Mouse (Mus musculus) hindbrain, embryonic 14.5 days (tissue): ENCODE measurements around the gene Flna. TPM values are rescaled to one million over a fixed set of nuclear protein-coding genes. Genes with fewer than 3 reads are reported as not detected.

Experiments
- ATAC-seq: fragments of 200-750 bp; cut with Nextera tagmentation; 2 replicates; pipeline ENCODE4 v1.8.0; 2017; ENCODE audit warnings: moderate number of reproducible peaks, mild to moderate bottlenecking, moderate TSS enrichment, moderate library complexity; ENCODE audit not compliant: low FRiP score
- DNase-seq: peaks from one replicate; pipeline ENCODE4 v3.0.0-alpha.2; 2015; ENCODE audit warnings: low spot score
- H3K27ac ChIP-seq: fragments of 300-500 bp; sonication (generic); 2 replicates; pipeline ENCODE4 v1.5.1; 2014; ENCODE audit warnings: mild to moderate bottlenecking, moderate library complexity
- H3K27me3 ChIP-seq: fragments of 300-500 bp; sonication (generic); 2 replicates; pipeline ENCODE4 v1.6.1; 2014; ENCODE audit warnings: mild to moderate bottlenecking, low read length, mixed read lengths; ENCODE audit not compliant: control insufficient read depth, insufficient read depth
- H3K36me3 ChIP-seq: fragments of 300-500 bp; sonication (generic); replicated peaks from 2 replicates; pipeline ENCODE4 v1.6.1; 2014; ENCODE audit not compliant: control insufficient read depth, insufficient read depth
- H3K4me1 ChIP-seq: fragments of 300-500 bp; sonication (generic); replicated peaks from 2 replicates; pipeline ENCODE4 v1.6.1; 2014; ENCODE audit warnings: antibody characterized with exemption, low read length, mixed read lengths; ENCODE audit not compliant: control insufficient read depth, insufficient read depth
- H3K4me2 ChIP-seq: fragments of 300-500 bp; sonication (generic); replicated peaks from 2 replicates; pipeline ENCODE4 v1.6.1; 2014; ENCODE audit warnings: mild to moderate bottlenecking, moderate library complexity
- H3K4me3 ChIP-seq: fragments of 300-500 bp; sonication (generic); replicated peaks from 2 replicates; pipeline ENCODE4 v1.5.1; 2014; ENCODE audit warnings: mild to moderate bottlenecking, low read length
- H3K9ac ChIP-seq: fragments of 300-500 bp; sonication (generic); 2 replicates; pipeline ENCODE4 v1.6.1; 2014
- H3K9me3 ChIP-seq: fragments of 300-500 bp; sonication (generic); 2 replicates; pipeline ENCODE4 v1.6.1; 2016; ENCODE audit warnings: low read length; ENCODE audit not compliant: control insufficient read depth
- WGBS: fragments of 180-500 bp; shearing (Covaris S2); extraction: QIAGEN DNeasy Blood & Tissue Kit; methylation state at CpG from one replicate; pipeline ENCODE4 v1.1.7; 2014; 5-methylcytosine and 5-hydroxymethylcytosine counted together
- polyA plus RNA-seq: library from polyadenylated mRNA; unstranded; fragments of >200 nt; fragmentation: Nextera tagmentation; extraction: Ambion mirVana; gene quantifications from 2 replicates; pipeline ENCODE4 v1.2.1, GENCODE M21; 2014

Gene Flna
- 92.7 and 100.0 TPM in 2 replicates for polyA plus RNA-seq

GRCm38 (mm10) chrX:74249615-74250014 lies at the start of gene Flna:
Gene Flna (minus strand): TSS chrX:74249820.
- Histone ChIP-seq H3K36me3 (no peaks in the 10 kb centered on the region), H3K27ac (peak within 1 kb of the TSS; percentile 59), H3K4me3 (peak within 1 kb of the TSS; percentile 35), H3K4me1 (no peaks in the 10 kb centered on the region), H3K9ac (peak within 1 kb of the TSS; percentile 60), H3K27me3 (no peaks in the 10 kb centered on the region), H3K9me3 (no peaks in the 10 kb centered on the region), H3K4me2 (peak within 1 kb of the TSS; percentile 57)
- DNase-seq, result peak; percentile 48
- WGBS, result 21% methylated on average over 36 of the region's 38 CpGs
- ATAC-seq, result no peak

GRCm38 (mm10) chrX:74298348-74298747 lies 48.7 kb upstream of the Flna start:
- H3K27ac ChIP-seq, result no peak overlapping the region
- H3K9me3 ChIP-seq, result no peaks in the 10 kb centered on the region
- H3K4me1 ChIP-seq, result no peaks in the 10 kb centered on the region
- 100% methylated on average over 1 of the region's 1 CpGs for WGBS
- DNase-seq (no peak), ATAC-seq (no peak)
- H3K4me3 ChIP-seq, result no peak overlapping the region
- no peaks in the 10 kb centered on the region for H3K27me3 ChIP-seq
- H3K9ac ChIP-seq, result no peak overlapping the region
- H3K4me2 ChIP-seq, result no peak overlapping the region; the same call in 1 of the 2 replicates
- H3K36me3 ChIP-seq, result peaks cover 30% of the 10 kb centered on the region; the same call in 1 of the 2 replicates

- ATAC-seq, result peak; percentile 99
- no peaks in the 10 kb centered on the region for H3K4me1 ChIP-seq
- peak within 1 kb of the TSS; percentile 67 for H3K4me3 ChIP-seq
- WGBS, result 14% methylated on average over 35 of the region's 37 CpGs
- H3K9me3 ChIP-seq, result no peaks in the 10 kb centered on the region
- DNase-seq, result peak; percentile 88
- H3K9ac ChIP-seq, result peak within 1 kb of the TSS; percentile 82
- H3K36me3 ChIP-seq, result peaks cover 19% of the 10 kb centered on the region; the same call in 1 of the 2 replicates
- H3K27ac ChIP-seq, result peak within 1 kb of the TSS; percentile 87
- peak within 1 kb of the TSS; percentile 69 for H3K4me2 ChIP-seq
- no peaks in the 10 kb centered on the region for H3K27me3 ChIP-seq
Observed at GRCm38 (mm10) chrX:74296538-74297448, 47.2 kb upstream of the Flna start, which contains the start of gene Atp6ap1. Gene Atp6ap1 (plus strand): TSS chrX:74297097.

- no peak overlapping the region for H3K4me2 ChIP-seq
- no peaks in the 10 kb centered on the region for H3K4me1 ChIP-seq
- no peak for DNase-seq
- peaks cover 6% of the 10 kb centered on the region; the same call in 1 of the 2 replicates for H3K36me3 ChIP-seq
- H3K27ac ChIP-seq, result no peak overlapping the region
- H3K27me3 ChIP-seq, result no peaks in the 10 kb centered on the region
- WGBS, result 80% methylated on average over 4 of the region's 4 CpGs
- no peak overlapping the region for H3K9ac ChIP-seq
- no peak for ATAC-seq
- no peak overlapping the region for H3K4me3 ChIP-seq
- no peaks in the 10 kb centered on the region for H3K9me3 ChIP-seq
Observed at GRCm38 (mm10) chrX:74293431-74293830, 43.8 kb upstream of the Flna start.

GRCm38 (mm10) chrX:74283092-74283437 lies 33.4 kb upstream of the Flna start:
- Histone ChIP-seq H3K4me3 (peak overlapping the region; percentile 59), H3K27me3 (no peaks in the 10 kb centered on the region), H3K27ac (peak overlapping the region; percentile 86), H3K4me2 (peak overlapping the region; percentile 65), H3K36me3 (no peaks in the 10 kb centered on the region), H3K9me3 (no peaks in the 10 kb centered on the region), H3K9ac (peak overlapping the region; percentile 76), H3K4me1 (peaks cover 6% of the 10 kb centered on the region; the same call in 1 of the 2 replicates)
- DNase-seq (no peak), ATAC-seq (peak; percentile 42)
- WGBS, result 42% methylated on average over 5 of the region's 5 CpGs

GRCm38 (mm10) chrX:74282395-74283091 lies 32.9 kb upstream of the Flna start:
- H3K9ac ChIP-seq, result peak overlapping the region; percentile 76
- peak; percentile 80 for DNase-seq
- WGBS, result 20% methylated on average over 39 of the region's 39 CpGs
- ATAC-seq, result peak; percentile 85
- H3K4me1 ChIP-seq, result peaks cover 6% of the 10 kb centered on the region; the same call in 1 of the 2 replicates
- peak overlapping the region; percentile 65 for H3K4me2 ChIP-seq
- peak overlapping the region; percentile 59 for H3K4me3 ChIP-seq
- H3K36me3 ChIP-seq, result no peaks in the 10 kb centered on the region
- H3K9me3 ChIP-seq, result no peaks in the 10 kb centered on the region
- H3K27me3 ChIP-seq, result no peaks in the 10 kb centered on the region
- H3K27ac ChIP-seq, result peak overlapping the region; percentile 86

- H3K4me1 ChIP-seq, result peaks cover 6% of the 10 kb centered on the region; the same call in 1 of the 2 replicates
- no peaks in the 10 kb centered on the region for H3K9me3 ChIP-seq
- H3K36me3 ChIP-seq, result no peaks in the 10 kb centered on the region
- peak within 1 kb of the TSS; percentile 76 for H3K9ac ChIP-seq
- ATAC-seq (peak; percentile 63), DNase-seq (no peak)
- peak within 1 kb of the TSS; percentile 59 for H3K4me3 ChIP-seq
- peak within 1 kb of the TSS; percentile 65 for H3K4me2 ChIP-seq
- 29% methylated on average over 16 of the region's 16 CpGs for WGBS
- no peaks in the 10 kb centered on the region for H3K27me3 ChIP-seq
- H3K27ac ChIP-seq, result peak within 1 kb of the TSS; percentile 86
Observed at GRCm38 (mm10) chrX:74281732-74282394, 32.2 kb upstream of the Flna start, which contains the start of the genes Taz and Dnase1l1. Gene Taz (plus strand): TSS chrX:74281912. Gene Dnase1l1 (minus strand): TSS chrX:74282337.

- H3K27ac ChIP-seq, result no peak overlapping the region
- peak overlapping the region; percentile 65 for H3K4me2 ChIP-seq
- peaks cover 6% of the 10 kb centered on the region; the same call in 1 of the 2 replicates for H3K4me1 ChIP-seq
- DNase-seq, result no peak
- no peaks in the 10 kb centered on the region for H3K36me3 ChIP-seq
- H3K27me3 ChIP-seq, result no peaks in the 10 kb centered on the region
- peak overlapping the region; percentile 59 for H3K4me3 ChIP-seq
- WGBS, result 10% methylated on average over 14 of the region's 14 CpGs
- H3K9me3 ChIP-seq, result no peaks in the 10 kb centered on the region
- H3K9ac ChIP-seq, result peak overlapping the region; percentile 76
- ATAC-seq, result no peak
Observed at GRCm38 (mm10) chrX:74281041-74281731, 31.6 kb upstream of the Flna start.
